In genomic region chr3:65117365-65117764, GRCm38 (mm10) we compare ENCODE assay signal across 19 mouse cellular contexts. TPM values are rescaled to one million over a fixed set of nuclear protein-coding genes. Genes with fewer than 3 reads are reported as not detected.
A peak's percentile ranks its signal among the peaks of the same experiment; 100 is the strongest.
DNase-seq lines count a peak whose midpoint lies in the region; ATAC-seq and TF ChIP-seq lines count a peak whose summit lies in the region.
"Had no signal": no experiment of that assay in that cellular context is flagged by ENCODE, and none has a peak within 500 bp of the region (broad histone marks: within the 10 kb centered on the region; RNA-seq: fewer than 3 reads in every experiment).

No protein-coding gene starts in this region.

- H3K27me3 ChIP-seq in midbrain, embryonic 11.5 days (ENCODE audit: control insufficient read depth, insufficient read depth, low read length): no peaks in the 10 kb centered on the region
- H3K27me3 ChIP-seq in midbrain, postnatal 0 days (ENCODE audit: insufficient read depth, low read length): no peaks in the 10 kb centered on the region
- H3K27me3 ChIP-seq: embryonic facial prominence, embryonic 15.5 days; forebrain, embryonic 15.5 days; heart, embryonic 12.5 days; intestine, embryonic 15.5 days had no signal

- no peak overlapping the region for H3K9ac ChIP-seq in midbrain, embryonic 11.5 days (ENCODE audit: low read length)
- H3K9ac ChIP-seq in midbrain, postnatal 0 days (replicated peaks; ENCODE audit: low read length, poor library complexity, severe bottlenecking): no peak overlapping the region
- H3K9ac ChIP-seq: embryonic facial prominence, embryonic 15.5 days; forebrain, embryonic 15.5 days; heart, embryonic 12.5 days; hindbrain, embryonic 14.5 days; intestine, embryonic 15.5 days had no signal

- ATAC-seq in midbrain, embryonic 11.5 days (ENCODE audit: low FRiP score): no peak
- ATAC-seq in midbrain, postnatal 0 days (ENCODE audit: low FRiP score): no peak
- no peak for ATAC-seq in megakaryocyte, adult 5-6 weeks (ENCODE audit: poor library complexity, severe bottlenecking)
- ATAC-seq: CD4-positive, CD25-positive, alpha-beta regulatory T cell, adult 4 months; forebrain, embryonic 15.5 days; intestine, embryonic 15.5 days had no signal

- no peak for TF ChIP-seq CTCF in midbrain, postnatal 0 days (IDR thresholded peaks at IDR 0.05)

- no peak overlapping the region for H3K27ac ChIP-seq in midbrain, embryonic 11.5 days (ENCODE audit: low read depth, low read length)
- no peak overlapping the region for H3K27ac ChIP-seq in midbrain, postnatal 0 days (ENCODE audit: low read depth, low read length)
- H3K27ac ChIP-seq: embryonic facial prominence, embryonic 15.5 days; forebrain, embryonic 15.5 days; hindbrain, embryonic 10.5 days; hindbrain, embryonic 14.5 days; intestine, embryonic 15.5 days had no signal

- H3K36me3 ChIP-seq in midbrain, embryonic 11.5 days (ENCODE audit: control insufficient read depth, insufficient read depth, low read length): no peaks in the 10 kb centered on the region
- H3K36me3 ChIP-seq in midbrain, postnatal 0 days (ENCODE audit: insufficient read depth, low read length): no peaks in the 10 kb centered on the region
- H3K36me3 ChIP-seq: embryonic facial prominence, embryonic 15.5 days; forebrain, embryonic 15.5 days; G1E; heart, embryonic 12.5 days; hindbrain, embryonic 10.5 days; intestine, embryonic 15.5 days had no signal

- H3K4me2 ChIP-seq in midbrain, embryonic 11.5 days: no peak overlapping the region
- H3K4me2 ChIP-seq in midbrain, postnatal 0 days (ENCODE audit: low read depth, low read length, poor library complexity, severe bottlenecking): no peak overlapping the region
- H3K4me2 ChIP-seq: embryonic facial prominence, embryonic 15.5 days; forebrain, embryonic 15.5 days; heart, embryonic 12.5 days; hindbrain, embryonic 14.5 days; intestine, embryonic 15.5 days had no signal

- peak; percentile 23 for DNase-seq in cerebellum, adult 8-10 months
- DNase-seq in cerebellum, postnatal 4 days (ENCODE audit: low spot score in 2 of 2): no peak
- peak; percentile 83 for DNase-seq in midbrain, embryonic 11.5 days (ENCODE audit: low spot score, missing footprints)
- no peak for DNase-seq in midbrain, postnatal 0 days (ENCODE audit: low spot score)
- DNase-seq in cerebellum, postnatal 25 days: peak; percentile 29 to 30
- no peak for DNase-seq in B cell, adult 2 months
- DNase-seq: adrenal gland, postnatal 10 days; embryo, embryonic 11 days; gastrocnemius, postnatal 14 days; kidney, adult 18-20 months had no signal

- WGBS in midbrain, embryonic 11.5 days: 87% methylated on average over 8 of the region's 8 CpGs
- 81% methylated on average over 8 of the region's 8 CpGs for WGBS in midbrain, postnatal 0 days

- H3K4me3 ChIP-seq in midbrain, embryonic 11.5 days (ENCODE audit: low read depth, low read length): no peak overlapping the region
- H3K4me3 ChIP-seq in midbrain, postnatal 0 days (ENCODE audit: low read depth, low read length): no peak overlapping the region
- H3K4me3 ChIP-seq: embryonic facial prominence, embryonic 15.5 days; forebrain, embryonic 15.5 days; heart, embryonic 12.5 days; hindbrain, embryonic 10.5 days; intestine, embryonic 15.5 days had no signal

- no peaks in the 10 kb centered on the region for H3K4me1 ChIP-seq in midbrain, embryonic 11.5 days (ENCODE audit: control insufficient read depth, insufficient read depth, low read length)
- H3K4me1 ChIP-seq in midbrain, postnatal 0 days (ENCODE audit: insufficient read depth, low read length): no peaks in the 10 kb centered on the region
- H3K4me1 ChIP-seq: embryonic facial prominence, embryonic 15.5 days; forebrain, embryonic 15.5 days; heart, embryonic 12.5 days; hindbrain, embryonic 10.5 days; intestine, embryonic 15.5 days had no signal

- H3K9me3 ChIP-seq in midbrain, embryonic 11.5 days (ENCODE audit: control insufficient read depth, low read length): no peaks in the 10 kb centered on the region
- H3K9me3 ChIP-seq in midbrain, postnatal 0 days (ENCODE audit: low read length): no peaks in the 10 kb centered on the region
- H3K9me3 ChIP-seq: embryonic facial prominence, embryonic 15.5 days; forebrain, embryonic 15.5 days; G1E; hindbrain, embryonic 10.5 days; intestine, embryonic 15.5 days had no signal

RNA-seq across cellular contexts. Expression of gene Kcnab1, which starts 8.2 kb away (rescaled TPM):
- 8.5 and 10.3 TPM in 2 replicates for polyA plus RNA-seq in midbrain, embryonic 11.5 days (2014; fragmentation: Nextera tagmentation; extraction: Ambion mirVana)
- 7.1 and 8.0 TPM in 2 replicates for total RNA-seq in midbrain, postnatal 0 days (2014; rRNA removed)
- polyA plus RNA-seq in midbrain, postnatal 0 days (2015; fragmentation: Nextera tagmentation; extraction: Ambion mirVana): 8.6 and 8.8 TPM in 2 replicates
- not detected in 2 replicates for total RNA-seq in megakaryocyte, adult 5-6 weeks (2015)
- not detected in 2 replicates for total RNA-seq in megakaryocyte, adult 5-6 weeks (2017)
- polyA plus RNA-seq: G1E had no signal

Comparison
In these comparisons a context has a peak if more than half of its experiments do, and no peak if none do; other contexts are left out.
1. DNase-seq: peak in cerebellum, adult 8-10 months (single experiment), midbrain, embryonic 11.5 days (single experiment) and cerebellum, postnatal 25 days (2 of 2); none in cerebellum, postnatal 4 days (0 of 2), midbrain, postnatal 0 days (single experiment) and B cell, adult 2 months (0 of 2).